Mouse (Mus musculus) cerebellum, adult 2 months (tissue): Measurements from ENCODE around the gene Sertad3.

ENCODE experiments used
- CTCF ChIP-seq: fragments of 200-500 bp; IDR thresholded peaks from 2 replicates; pipeline ENCODE4 v1.5.1; 2011; ENCODE audit warnings: low read depth, mild to moderate bottlenecking, control low read depth, low read length, moderate library complexity, borderline replicate concordance; ENCODE audit not compliant: insufficient read depth
- POLR2A ChIP-seq: fragments of 200-500 bp; IDR thresholded peaks from 2 replicates; pipeline ENCODE4 v1.6.1; 2011; ENCODE audit warnings: low read length, control low read depth, borderline replicate concordance; ENCODE audit not compliant: insufficient read depth

- TF ChIP-seq CTCF, result no peak
- 0 out of 2 replicates have a peak, but pooled peaks have one; percentile 9 for TF ChIP-seq POLR2A
Observed at GRCm38 (mm10) chr7:27446521-27447418, 26.8 kb upstream of the Sertad3 start.
